Mouse (Mus musculus): ENCODE data around the gene Fras1.

Gene Fras1

GRCm38 (mm10) chr5:96405139-96405842 is 31.5 kb downstream of the Fras1 start:
- no peak for DNase-seq

GRCm38 (mm10) chr5:96408291-96408690 is 34.5 kb downstream of the Fras1 start:
- no peak for DNase-seq

DNA sequence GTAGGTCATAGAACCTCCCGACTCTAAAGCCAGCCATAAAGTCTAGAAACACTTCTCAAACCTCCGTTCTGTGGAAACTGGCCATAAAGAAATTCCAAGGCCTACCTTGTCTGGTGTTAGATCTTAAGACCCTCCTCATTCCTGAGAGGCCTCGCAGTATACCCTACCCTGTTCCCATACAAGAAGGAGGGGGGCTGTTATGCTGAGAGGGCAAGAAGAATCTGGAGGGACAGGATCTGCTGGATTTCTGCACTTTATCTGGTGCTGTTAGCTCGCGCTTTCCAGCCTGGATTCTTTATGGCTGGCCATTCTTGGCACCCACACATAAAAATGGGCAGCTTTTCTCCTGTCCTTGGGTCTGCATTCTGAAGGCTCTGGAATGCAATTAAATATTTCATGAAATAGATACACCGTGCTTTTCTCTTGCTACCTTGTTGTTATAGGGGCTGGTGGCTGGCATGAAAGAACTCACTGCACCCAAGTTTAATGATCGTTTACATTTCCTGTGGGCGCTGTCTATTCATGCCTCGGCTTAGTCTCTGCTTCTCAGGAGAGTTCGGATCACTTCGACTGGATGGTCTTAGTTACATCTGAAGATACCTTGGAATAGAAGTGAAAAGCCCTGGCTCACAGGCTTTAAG is 39.1 kb downstream of the Fras1 start:
- DNase-seq, result no peak

GRCm38 (mm10) chr5:96417121-96417520 is 43.4 kb downstream of the Fras1 start:
- no peak for DNase-seq

DNA sequence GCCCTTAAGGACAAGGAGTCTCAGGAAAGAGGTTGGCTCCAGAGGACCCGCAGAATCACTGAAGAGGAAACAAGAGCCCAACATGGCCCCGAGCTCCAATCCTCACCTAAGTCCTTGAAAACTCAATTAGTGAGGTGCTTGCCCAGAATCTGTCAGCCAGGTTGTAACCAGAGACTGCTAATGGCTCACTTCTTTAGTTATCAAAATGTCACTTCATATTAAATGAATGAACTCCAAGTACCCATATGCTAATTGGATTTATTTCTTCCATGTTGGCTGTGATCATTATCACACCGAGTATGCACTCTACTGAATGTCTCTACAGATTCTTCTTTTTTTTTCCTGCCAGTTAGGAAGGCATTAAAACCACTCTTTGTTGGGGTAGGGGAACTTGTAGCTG is 47.8 kb downstream of the Fras1 start:
- no peak for DNase-seq

- DNase-seq, result no peak
Measured at GRCm38 (mm10) chr5:96422716-96423115, 49.0 kb downstream of the Fras1 start.

GRCm38 (mm10) chr5:96425391-96425790 is 51.6 kb downstream of the Fras1 start:
- no peak for DNase-seq

GRCm38 (mm10) chr5:96429532-96430141 is 55.9 kb downstream of the Fras1 start:
- DNase-seq, result no peak

GRCm38 (mm10) chr5:96437870-96438269 is 64.1 kb downstream of the Fras1 start:
- no peak for DNase-seq

DNA sequence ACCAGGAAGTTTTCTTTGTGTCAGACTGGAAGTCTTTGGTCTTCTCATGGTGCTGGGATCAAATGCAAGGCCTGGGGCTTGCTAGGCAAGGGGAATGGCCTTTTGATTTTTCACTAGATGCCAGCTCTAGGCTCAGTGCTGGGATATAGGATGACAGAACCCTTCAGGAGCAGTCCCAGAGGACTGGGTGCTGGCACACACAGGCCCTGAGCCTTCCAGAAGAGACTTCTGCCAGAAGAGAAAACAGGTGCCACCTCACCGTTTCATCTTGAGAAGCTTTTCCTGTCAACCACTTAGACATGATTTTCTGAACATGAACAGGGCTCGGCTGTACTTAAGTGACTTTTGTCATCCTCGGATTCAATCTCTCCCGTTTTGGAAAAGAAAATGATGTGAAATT is 66.1 kb downstream of the Fras1 start:
- no peak for DNase-seq

- DNase-seq, result no peak
Measured at GRCm38 (mm10) chr5:96447460-96447859, 73.7 kb downstream of the Fras1 start.

GRCm38 (mm10) chr5:96452027-96452426 is 78.3 kb downstream of the Fras1 start:
- DNase-seq, result no peak

- no peak for DNase-seq
Measured at GRCm38 (mm10) chr5:96453386-96453785, 79.6 kb downstream of the Fras1 start.

- no peak for DNase-seq
Measured at GRCm38 (mm10) chr5:96454422-96454821, 80.7 kb downstream of the Fras1 start.

GRCm38 (mm10) chr5:96455241-96455640 is 81.5 kb downstream of the Fras1 start:
- no peak for DNase-seq

GRCm38 (mm10) chr5:96457436-96457958 is 83.7 kb downstream of the Fras1 start:
- DNase-seq, result no peak

DNA sequence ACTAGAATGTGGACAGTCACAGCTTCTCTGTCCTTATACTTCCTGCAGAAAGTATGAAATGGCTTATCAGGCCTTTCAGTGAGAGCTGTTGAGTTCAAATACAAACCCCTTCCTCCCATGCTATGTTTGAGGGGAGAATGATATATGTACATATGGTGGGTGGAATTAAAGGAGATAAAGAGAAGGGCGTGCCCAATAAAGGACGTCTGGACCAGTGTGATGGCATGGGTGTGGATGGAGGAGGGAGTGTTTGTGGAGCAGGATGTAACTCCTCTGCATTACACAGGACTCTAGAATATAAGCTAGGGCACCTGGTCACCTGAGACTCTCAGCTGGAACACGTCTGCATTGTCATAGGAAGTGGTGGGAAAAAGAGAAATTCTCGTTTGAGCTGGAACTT is 85.8 kb downstream of the Fras1 start:
- DNase-seq, result no peak

DNA sequence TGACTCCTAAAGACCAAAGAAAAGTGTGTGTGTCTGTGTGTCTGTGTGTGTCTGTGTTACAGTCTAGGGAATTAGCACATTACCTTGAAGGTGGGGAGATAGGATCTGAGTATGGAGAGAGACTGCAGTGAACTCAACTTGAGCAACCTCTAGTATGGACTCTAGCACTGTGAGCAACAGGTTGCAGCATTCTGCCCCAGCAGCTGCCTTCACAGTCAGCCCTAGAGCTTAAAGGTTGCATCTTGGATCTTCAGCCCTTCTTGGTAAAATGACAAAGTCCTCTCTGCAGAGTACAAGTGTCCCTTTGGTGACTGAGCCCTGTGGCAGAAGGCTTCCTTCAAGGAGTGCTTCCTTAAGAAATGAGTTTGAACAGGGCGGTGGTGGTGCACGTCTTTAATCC is 88.4 kb downstream of the Fras1 start:
- no peak for DNase-seq

DNA sequence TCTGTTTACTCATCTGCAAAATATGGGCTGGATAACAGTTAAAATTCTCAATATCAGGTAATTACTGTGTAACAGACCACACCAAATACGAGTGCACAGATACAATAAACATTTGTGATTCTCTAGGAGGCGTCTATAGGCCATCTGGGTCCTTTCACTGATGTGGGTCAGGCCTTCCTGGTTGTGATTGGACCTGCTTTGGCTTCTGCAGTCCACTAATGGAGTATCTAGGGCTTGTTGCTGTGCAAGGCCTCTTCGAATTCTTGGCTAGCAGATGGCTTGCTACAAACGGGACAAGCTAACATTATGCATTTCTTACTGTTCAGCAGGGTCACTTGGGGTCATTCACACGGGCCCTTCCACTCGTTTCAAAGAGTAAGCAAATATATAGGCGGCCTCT is 92.7 kb downstream of the Fras1 start:
- DNase-seq, result no peak

- no peak for DNase-seq
Measured at GRCm38 (mm10) chr5:96471995-96472394, 98.2 kb downstream of the Fras1 start.

GRCm38 (mm10) chr5:96475488-96475887 is 101.7 kb downstream of the Fras1 start:
- no peak for DNase-seq

DNA sequence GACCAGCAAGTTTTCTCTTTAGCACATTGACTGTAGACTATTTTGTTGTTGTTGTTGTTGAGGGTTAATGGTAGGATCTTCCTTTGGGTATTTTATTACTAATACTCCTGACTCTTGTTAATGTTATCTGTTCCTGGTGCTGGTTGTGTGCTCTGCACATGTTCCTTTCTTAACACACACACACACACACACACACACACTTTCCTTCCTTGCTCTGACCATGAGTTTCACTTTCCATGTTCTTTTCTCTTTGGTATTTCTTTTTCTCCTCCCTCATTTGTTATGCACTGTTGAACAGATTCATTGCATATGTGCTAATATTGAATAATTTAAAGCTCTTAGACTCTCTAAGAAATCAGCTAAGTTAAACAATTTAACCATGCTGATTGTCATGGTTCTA is 105.2 kb downstream of the Fras1 start:
- DNase-seq, result no peak

DNA sequence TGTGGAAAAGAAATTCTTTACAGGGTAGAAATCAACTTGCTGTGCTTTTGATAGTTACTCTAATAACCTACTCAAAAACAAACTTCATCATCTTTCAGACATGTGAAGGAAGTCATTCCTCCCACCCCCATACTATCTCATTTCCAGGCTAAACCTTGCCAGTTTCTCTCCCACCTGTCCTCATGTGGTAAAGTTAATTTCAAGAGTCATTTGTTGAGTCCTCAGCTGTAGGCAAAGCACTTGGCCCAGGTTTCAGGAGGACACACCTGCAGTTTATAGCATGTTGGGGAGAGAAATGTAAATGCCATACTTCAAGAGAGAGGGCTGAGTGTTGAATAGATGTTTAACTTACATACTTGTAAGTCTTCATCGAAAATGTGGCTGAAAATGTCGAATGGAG is 107.4 kb downstream of the Fras1 start:
- no peak for DNase-seq

- DNase-seq, result no peak
Measured at GRCm38 (mm10) chr5:96482054-96482453, 108.3 kb downstream of the Fras1 start.
